Mouse (Mus musculus) neural tube, embryonic 12.5 days (tissue): ENCODE measurements around the gene Utrn. TPM values are rescaled to one million over a fixed set of nuclear protein-coding genes. Genes with fewer than 3 reads are reported as not detected.

Experiments used
- ATAC-seq: fragments of 200-750 bp; cut with Nextera tagmentation; 2 replicates; pipeline ENCODE4 v1.8.0; 2017; ENCODE audit warnings: low read depth, mild to moderate bottlenecking, moderate TSS enrichment, moderate library complexity; ENCODE audit not compliant: low FRiP score
- H3K27ac ChIP-seq: fragments of 300-500 bp; sonication (generic); 2 replicates; pipeline ENCODE4 v1.5.1; 2016
- H3K27me3 ChIP-seq: fragments of 300-500 bp; sonication (generic); replicated peaks from 2 replicates; pipeline ENCODE4 v1.6.1; 2016; ENCODE audit warnings: mild to moderate bottlenecking
- H3K36me3 ChIP-seq: fragments of 300-500 bp; sonication (generic); 2 replicates; pipeline ENCODE4 v1.6.1; 2016; ENCODE audit warnings: mild to moderate bottlenecking
- H3K4me1 ChIP-seq: fragments of 300-500 bp; sonication (generic); 2 replicates; pipeline ENCODE4 v1.6.1; 2016
- H3K4me2 ChIP-seq: fragments of 300-500 bp; sonication (generic); replicated peaks from 2 replicates; pipeline ENCODE4 v1.6.1; 2016; ENCODE audit warnings: mild to moderate bottlenecking
- H3K4me3 ChIP-seq: fragments of 300-500 bp; sonication (generic); 2 replicates; pipeline ENCODE4 v1.5.1; 2016
- H3K9ac ChIP-seq: fragments of 300-500 bp; sonication (generic); 2 replicates; pipeline ENCODE4 v1.6.1; 2016; ENCODE audit warnings: mild to moderate bottlenecking
- H3K9me3 ChIP-seq: fragments of 300-500 bp; sonication (generic); 2 replicates; pipeline ENCODE4 v1.6.1; 2016; ENCODE audit warnings: mild to moderate bottlenecking
- WGBS: fragments of 180-500 bp; shearing (Covaris S2); methylation state at CpG from one replicate; pipeline ENCODE4 v1.1.7; 2016; 5-methylcytosine and 5-hydroxymethylcytosine counted together
- polyA plus RNA-seq: library from polyadenylated mRNA; unstranded; fragments of >200 nt; fragmentation: Nextera tagmentation; extraction: Ambion mirVana; gene quantifications from 2 replicates; pipeline ENCODE4 v1.2.1, GENCODE M21; 2016

The Utrn gene
- polyA plus RNA-seq, 1 experiment from 2014 or later = 44.4 TPM

GRCm38 (mm10) chr10:12716657-12717327 lies 152.4 kb downstream of the Utrn start:
- no peak overlapping the region for H3K27ac ChIP-seq
- H3K4me3 ChIP-seq = no peak overlapping the region
- ATAC-seq = no peak
- no peak overlapping the region for H3K9ac ChIP-seq
- peaks cover 3% of the 10 kb centered on the region; the same call in 1 of the 2 replicates for H3K4me1 ChIP-seq
- H3K27me3 ChIP-seq = no peaks in the 10 kb centered on the region
- H3K36me3 ChIP-seq = no peaks in the 10 kb centered on the region
- WGBS = 83% methylated on average over 5 of the region's 5 CpGs
- no peaks in the 10 kb centered on the region for H3K9me3 ChIP-seq
- no peak overlapping the region for H3K4me2 ChIP-seq

- Histone ChIP-seq H3K4me3 (no peak overlapping the region), H3K27ac (no peak overlapping the region), H3K27me3 (no peaks in the 10 kb centered on the region), H3K4me1 (peaks cover 9% of the 10 kb centered on the region; the same call in 1 of the 2 replicates), H3K9ac (no peak overlapping the region), H3K4me2 (no peak overlapping the region), H3K9me3 (no peaks in the 10 kb centered on the region), H3K36me3 (no peaks in the 10 kb centered on the region)
- WGBS = 90% methylated on average over 14 of the region's 14 CpGs
- ATAC-seq = no peak
Observed at GRCm38 (mm10) chr10:12713236-12713855, 155.8 kb downstream of the Utrn start.

- no peaks in the 10 kb centered on the region for H3K9me3 ChIP-seq
- no peaks in the 10 kb centered on the region for H3K27me3 ChIP-seq
- peaks cover 9% of the 10 kb centered on the region; the same call in 1 of the 2 replicates for H3K4me1 ChIP-seq
- no peak overlapping the region for H3K9ac ChIP-seq
- 27% methylated on average over 11 of the region's 11 CpGs for WGBS
- H3K4me3 ChIP-seq = no peak overlapping the region
- no peak overlapping the region for H3K27ac ChIP-seq
- H3K4me2 ChIP-seq = no peak overlapping the region
- H3K36me3 ChIP-seq = no peaks in the 10 kb centered on the region
- peak; percentile 52; the same call in 1 of the 2 replicates for ATAC-seq
Observed at GRCm38 (mm10) chr10:12711332-12711831, 157.8 kb downstream of the Utrn start.

GRCm38 (mm10) chr10:12706516-12706915 lies 162.6 kb downstream of the Utrn start:
- WGBS = 91% methylated on average over 2 of the region's 2 CpGs
- no peak overlapping the region for H3K4me3 ChIP-seq
- no peak overlapping the region for H3K9ac ChIP-seq
- no peaks in the 10 kb centered on the region for H3K36me3 ChIP-seq
- H3K9me3 ChIP-seq = no peaks in the 10 kb centered on the region
- H3K27me3 ChIP-seq = no peaks in the 10 kb centered on the region
- peaks cover 3% of the 10 kb centered on the region; the same call in 1 of the 2 replicates for H3K4me1 ChIP-seq
- no peak overlapping the region for H3K4me2 ChIP-seq
- no peak for ATAC-seq
- H3K27ac ChIP-seq = no peak overlapping the region

GRCm38 (mm10) chr10:12705990-12706389 lies 163.2 kb downstream of the Utrn start:
- WGBS = 84% methylated on average over 1 of the region's 1 CpGs
- no peaks in the 10 kb centered on the region for H3K4me1 ChIP-seq
- no peaks in the 10 kb centered on the region for H3K36me3 ChIP-seq
- H3K4me3 ChIP-seq = no peak overlapping the region
- no peak overlapping the region for H3K27ac ChIP-seq
- no peaks in the 10 kb centered on the region for H3K9me3 ChIP-seq
- no peak overlapping the region for H3K4me2 ChIP-seq
- H3K27me3 ChIP-seq = no peaks in the 10 kb centered on the region
- no peak overlapping the region for H3K9ac ChIP-seq
- ATAC-seq = no peak

GRCm38 (mm10) chr10:12704290-12704689 lies 164.9 kb downstream of the Utrn start:
- no peak overlapping the region for H3K9ac ChIP-seq
- no peak for ATAC-seq
- no peaks in the 10 kb centered on the region for H3K4me1 ChIP-seq
- no peaks in the 10 kb centered on the region for H3K27me3 ChIP-seq
- H3K9me3 ChIP-seq = no peaks in the 10 kb centered on the region
- 43% methylated on average over 1 of the region's 1 CpGs for WGBS
- no peaks in the 10 kb centered on the region for H3K36me3 ChIP-seq
- H3K4me3 ChIP-seq = no peak overlapping the region
- H3K4me2 ChIP-seq = no peak overlapping the region
- H3K27ac ChIP-seq = no peak overlapping the region

- Histone ChIP-seq H3K4me3 (no peak overlapping the region), H3K9me3 (no peaks in the 10 kb centered on the region), H3K4me2 (no peak overlapping the region), H3K9ac (no peak overlapping the region), H3K4me1 (no peaks in the 10 kb centered on the region), H3K27me3 (no peaks in the 10 kb centered on the region), H3K36me3 (no peaks in the 10 kb centered on the region), H3K27ac (no peak overlapping the region)
- WGBS = 75% methylated on average over 3 of the region's 3 CpGs
- ATAC-seq = no peak
Observed at GRCm38 (mm10) chr10:12703526-12703925, 165.6 kb downstream of the Utrn start.

- no peak for ATAC-seq
Observed at GRCm38 (mm10) chr10:12702140-12702539, 167.0 kb downstream of the Utrn start.

GRCm38 (mm10) chr10:12701694-12702093 lies 167.5 kb downstream of the Utrn start:
- Histone ChIP-seq H3K27ac (no peak overlapping the region), H3K9me3 (no peaks in the 10 kb centered on the region), H3K4me2 (no peak overlapping the region), H3K36me3 (0 out of 2 replicates have a peak, but pooled peaks cover under 1% of the 10 kb centered on the region), H3K9ac (no peak overlapping the region), H3K27me3 (no peaks in the 10 kb centered on the region), H3K4me1 (no peaks in the 10 kb centered on the region), H3K4me3 (no peak overlapping the region)
- no peak for ATAC-seq
- 89% methylated on average over 7 of the region's 7 CpGs for WGBS

More at GRCm38 (mm10) chr10:12702140-12702539, 167.0 kb downstream of the Utrn start:
- Histone ChIP-seq H3K27me3 (no peaks in the 10 kb centered on the region), H3K9me3 (no peaks in the 10 kb centered on the region), H3K4me3 (no peak overlapping the region), H3K4me2 (no peak overlapping the region), H3K9ac (no peak overlapping the region), H3K27ac (no peak overlapping the region), H3K36me3 (no peaks in the 10 kb centered on the region), H3K4me1 (no peaks in the 10 kb centered on the region)
- WGBS = 89% methylated on average over 4 of the region's 4 CpGs

- Histone ChIP-seq H3K4me3 (no peak overlapping the region), H3K4me1 (no peaks in the 10 kb centered on the region), H3K27ac (no peak overlapping the region), H3K36me3 (0 out of 2 replicates have a peak, but pooled peaks cover 4% of the 10 kb centered on the region), H3K9me3 (no peaks in the 10 kb centered on the region), H3K27me3 (no peaks in the 10 kb centered on the region), H3K4me2 (no peak overlapping the region), H3K9ac (no peak overlapping the region)
- WGBS = 82% methylated on average over 3 of the region's 3 CpGs
- ATAC-seq = no peak
Observed at GRCm38 (mm10) chr10:12700576-12700975, 168.6 kb downstream of the Utrn start.

- WGBS = 92% methylated on average over 3 of the region's 3 CpGs
- ATAC-seq = no peak
- Histone ChIP-seq H3K4me1 (no peaks in the 10 kb centered on the region), H3K4me2 (no peak overlapping the region), H3K9me3 (no peaks in the 10 kb centered on the region), H3K4me3 (no peak overlapping the region), H3K27me3 (no peaks in the 10 kb centered on the region), H3K27ac (no peak overlapping the region), H3K36me3 (0 out of 2 replicates have a peak, but pooled peaks cover 4% of the 10 kb centered on the region), H3K9ac (no peak overlapping the region)
Observed at GRCm38 (mm10) chr10:12697902-12698301, 171.3 kb downstream of the Utrn start.

GRCm38 (mm10) chr10:12696704-12697103 lies 172.5 kb downstream of the Utrn start:
- Histone ChIP-seq H3K9ac (no peak overlapping the region), H3K27ac (no peak overlapping the region), H3K4me3 (no peak overlapping the region), H3K9me3 (no peaks in the 10 kb centered on the region), H3K4me2 (no peak overlapping the region), H3K27me3 (no peaks in the 10 kb centered on the region), H3K36me3 (0 out of 2 replicates have a peak, but pooled peaks cover 4% of the 10 kb centered on the region), H3K4me1 (no peaks in the 10 kb centered on the region)
- WGBS = 91% methylated on average over 6 of the region's 6 CpGs
- no peak for ATAC-seq
